Mouse (Mus musculus) layer of hippocampus, adult 6 months (tissue): ENCODE data around the gene Kcnt2. TPM values are rescaled to one million over a fixed set of nuclear protein-coding genes. Genes with fewer than 3 reads are reported as not detected.

Experiments
- long read RNA-seq, 2 experiments: library from polyadenylated mRNA; unstranded; transcript quantifications; one replicate each; pipeline ENCODE4 v2.0.0; 2019 to 2020
- polyA plus RNA-seq: library from polyadenylated mRNA; unstranded; fragments of <200 nt; fragmentation: Nextera tagmentation; gene quantifications from 2 replicates; pipeline ENCODE4 v1.2.3, GENCODE M21; 2021

Gene Kcnt2
- polyA plus RNA-seq, result 2.4 and 2.5 TPM in 2 replicates
- long read RNA-seq, experiment 1, partial matches to known transcripts, result 6 of 9 reads
- long read RNA-seq, experiment 1, other reads (novel, unspliced or antisense), result 3 of 9 reads
- long read RNA-seq, experiment 2, partial matches to known transcripts, result 5 of 16 reads
- long read RNA-seq, experiment 2, other reads (novel, unspliced or antisense), result 7 of 16 reads

DNA sequence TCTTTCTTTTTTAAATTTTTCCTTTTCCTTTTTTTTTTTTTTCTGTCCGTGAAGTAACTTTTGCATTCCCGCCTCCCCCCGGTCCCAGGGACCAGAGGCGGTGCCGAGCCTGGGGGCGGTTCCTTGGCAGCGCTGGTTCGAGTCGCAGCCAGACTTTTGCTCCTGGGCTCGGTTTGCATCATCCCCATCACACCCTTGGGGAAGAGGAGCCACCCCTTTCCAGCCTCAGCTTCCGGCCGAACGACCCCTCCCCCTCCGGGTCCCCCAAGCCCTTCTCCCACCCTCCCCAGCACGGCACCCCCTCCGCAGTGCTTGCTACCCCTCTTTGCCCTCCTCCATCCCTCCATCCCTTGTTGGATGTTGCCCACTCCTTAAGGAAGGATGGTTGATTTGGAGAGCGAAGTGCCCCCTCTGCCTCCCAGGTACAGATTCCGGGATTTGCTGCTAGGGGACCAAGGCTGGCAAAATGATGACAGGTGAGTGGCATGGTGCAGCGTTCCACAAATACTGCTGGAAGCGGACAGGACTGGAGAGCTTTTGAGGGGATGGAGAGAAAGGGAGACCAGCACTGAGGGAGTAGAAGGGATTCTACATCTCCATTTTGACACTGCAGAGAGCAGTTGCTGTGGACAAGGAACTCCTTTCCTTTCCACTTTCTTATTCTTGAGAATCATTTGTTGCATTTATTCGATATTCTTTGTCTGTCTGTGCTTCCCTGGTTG is at the start of gene Kcnt2:
TSS of gene Kcnt2 (plus strand) at position 283 of the 722 bp plus-strand sequence.

Other genes starting within 250 kb of the Kcnt2 start
- 5.2 and 6.2 TPM in 2 replicates for gene Cfh, start 62.4 kb upstream of the Kcnt2 start, polyA plus RNA-seq